Mouse (Mus musculus): Measurements from ENCODE around the gene Dazl.
"Not testable (repeated sequence)": the region's sequence is repeated elsewhere in the genome, so short reads cannot be mapped to it uniquely, and the experiment has no call there.

Gene Dazl

GRCm38 (mm10) chr17:50291485-50292200 lies 1.8 kb downstream of the Dazl start:
- peak; percentile 66 for DNase-seq (ENCODE audit: low read depth, low spot score)

DNA sequence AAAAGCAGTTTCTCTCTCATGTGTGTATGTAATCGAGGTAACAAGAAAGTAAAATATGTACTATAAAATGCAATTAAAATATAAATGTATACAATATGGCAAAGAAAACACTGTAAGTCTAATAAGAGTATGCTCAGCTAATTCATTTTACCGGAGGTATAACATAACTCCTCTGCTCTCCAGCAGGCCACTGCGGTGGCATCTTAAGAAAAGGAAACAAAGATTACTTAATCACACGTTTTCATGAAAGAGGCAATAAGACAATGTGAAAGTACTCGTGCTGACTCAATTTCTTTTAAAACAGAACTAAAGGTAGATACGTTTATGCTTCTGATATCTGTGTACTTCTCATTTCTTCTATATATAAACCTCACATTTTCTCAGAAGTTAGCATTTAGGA lies 8.6 kb downstream of the Dazl start:
- peak; percentile 29 for DNase-seq (ENCODE audit: low read depth, low spot score)

GRCm38 (mm10) chr17:50261615-50262014 lies 31.8 kb downstream of the Dazl start:
- DNase-seq (ENCODE audit: low read depth, low spot score): not testable (repeated sequence)

DNA sequence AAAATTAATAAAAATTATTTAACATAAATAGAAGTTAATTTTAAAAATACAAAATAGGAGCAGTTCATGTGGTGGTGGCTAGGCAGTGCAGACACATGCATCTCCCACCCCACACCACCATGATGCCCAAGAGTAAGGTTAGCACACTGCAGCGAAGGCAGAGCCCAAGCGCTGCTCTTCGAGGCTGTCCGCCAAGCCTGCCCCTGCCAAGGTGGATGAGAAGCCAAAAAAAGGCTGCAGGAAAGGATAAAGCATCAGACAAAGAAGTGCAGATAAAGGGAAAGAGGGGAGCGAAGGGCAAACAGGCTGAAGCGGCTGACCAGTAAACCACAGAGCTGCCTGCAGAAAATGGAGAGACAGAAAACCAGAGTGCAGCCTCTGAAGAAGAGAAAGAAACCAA lies 32.6 kb downstream of the Dazl start:
- DNase-seq (ENCODE audit: low read depth, low spot score): no peak

DNA sequence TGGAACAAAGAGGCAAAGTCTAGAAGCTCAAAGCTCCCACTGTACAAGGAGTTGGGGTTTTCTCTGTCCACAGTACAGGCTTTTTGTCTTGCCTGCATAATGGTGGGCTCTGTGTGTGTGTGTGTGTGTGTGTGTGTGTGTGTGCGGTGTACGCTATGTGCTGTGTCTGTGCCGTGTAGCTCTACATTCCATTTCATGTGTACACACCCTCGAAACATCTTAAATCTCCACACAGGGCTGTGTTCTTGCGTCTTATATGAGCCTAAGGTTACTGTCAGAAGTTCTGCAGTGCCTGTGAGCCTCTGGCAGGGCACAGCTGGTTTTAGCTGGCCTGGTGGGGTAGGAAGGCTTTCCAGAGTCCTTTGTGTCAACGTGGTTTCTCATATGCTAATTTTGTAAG lies 46.8 kb downstream of the Dazl start:
- DNase-seq (ENCODE audit: low read depth, low spot score): no peak

GRCm38 (mm10) chr17:50244675-50245074 lies 48.8 kb downstream of the Dazl start:
- DNase-seq (ENCODE audit: low read depth, low spot score): no peak

- DNase-seq (ENCODE audit: low read depth, low spot score): no peak
These were observed 50.1 kb downstream of the Dazl start for GRCm38 (mm10) chr17:50243326-50243725.

DNA sequence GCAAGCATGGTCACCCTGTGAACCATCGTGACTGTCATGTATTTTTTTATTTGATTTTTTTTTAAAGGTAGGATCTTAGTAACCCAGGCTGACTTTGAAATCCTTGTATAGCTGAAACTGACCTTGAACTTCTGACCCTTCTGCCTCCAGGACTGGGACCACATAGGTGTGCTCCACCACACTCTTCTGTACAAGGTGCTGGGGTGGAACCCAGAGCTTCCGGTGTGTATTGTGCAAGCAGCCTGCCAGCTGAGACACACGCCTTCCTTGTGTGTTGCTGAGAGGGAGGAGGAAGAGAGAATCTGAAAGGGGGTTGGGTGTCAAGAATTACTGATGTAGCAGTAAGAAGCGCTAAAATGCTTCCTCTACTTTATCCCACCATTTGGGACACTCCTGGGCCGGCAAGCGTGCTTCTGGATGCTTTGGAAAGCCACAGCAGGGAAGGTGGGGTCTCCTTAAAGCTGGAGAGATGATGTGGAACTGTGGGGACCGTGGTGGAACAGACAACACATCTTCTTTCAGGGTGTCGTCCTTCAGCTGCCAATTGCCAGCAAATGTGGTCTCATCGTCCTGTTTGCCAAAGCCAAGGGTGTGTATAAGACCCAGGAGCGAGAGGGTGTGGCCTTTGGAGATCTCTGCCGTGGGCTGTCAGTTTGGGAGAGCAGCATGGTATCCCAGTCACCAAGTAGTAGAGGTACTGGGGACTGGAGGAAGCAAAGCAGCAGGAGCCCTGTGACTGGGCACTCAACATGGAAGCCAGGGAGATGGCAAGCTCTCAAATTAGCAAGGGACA lies 55.4 kb downstream of the Dazl start:
- peak; percentile 44 for DNase-seq (ENCODE audit: low read depth, low spot score)

GRCm38 (mm10) chr17:50237436-50237709 lies 56.1 kb downstream of the Dazl start:
- DNase-seq (ENCODE audit: low read depth, low spot score): peak; percentile 76

DNA sequence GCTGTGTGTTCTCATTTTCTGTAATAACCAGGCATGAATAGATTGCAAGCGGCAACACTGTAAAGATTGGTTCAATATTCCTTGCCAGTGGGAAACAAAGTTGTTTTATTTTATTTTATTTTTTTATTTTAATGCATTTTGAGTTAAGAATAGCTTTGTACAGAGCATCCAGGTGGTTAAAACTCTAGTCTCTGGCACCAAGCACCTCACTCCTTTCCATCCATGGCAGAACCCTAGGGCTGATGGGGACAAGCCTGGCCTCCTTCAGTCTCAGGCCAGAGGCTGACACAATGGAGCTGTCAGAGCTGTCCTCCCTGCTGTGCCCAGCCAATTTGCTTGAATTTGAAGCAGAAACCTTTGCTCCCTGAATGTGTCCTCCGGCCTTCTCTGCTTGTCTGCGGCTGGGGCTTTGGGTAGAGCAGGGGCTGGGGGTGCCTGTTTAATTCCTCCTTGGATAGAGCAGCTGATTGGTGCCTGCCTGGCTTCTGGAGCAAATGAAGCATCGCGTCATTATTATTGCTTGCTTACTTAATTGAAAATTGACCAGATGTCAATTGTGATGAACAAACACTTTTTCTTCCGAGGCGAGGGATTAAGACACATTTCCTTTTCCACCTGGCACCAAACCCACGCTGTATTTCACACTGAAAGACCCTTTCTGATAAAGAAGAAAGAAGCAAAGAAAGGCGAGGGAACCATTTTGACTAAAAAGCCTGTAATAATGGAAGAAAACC lies 56.6 kb downstream of the Dazl start:
- DNase-seq (ENCODE audit: low read depth, low spot score): no peak

- DNase-seq (ENCODE audit: low read depth, low spot score): no peak
These were observed 57.3 kb downstream of the Dazl start for GRCm38 (mm10) chr17:50235943-50236701.

- DNase-seq (ENCODE audit: low read depth, low spot score): no peak
These were observed 59.5 kb downstream of the Dazl start for GRCm38 (mm10) chr17:50233956-50234355.

- no peak for DNase-seq (ENCODE audit: low read depth, low spot score)
These were observed 60.6 kb downstream of the Dazl start for GRCm38 (mm10) chr17:50232821-50233220.

DNA sequence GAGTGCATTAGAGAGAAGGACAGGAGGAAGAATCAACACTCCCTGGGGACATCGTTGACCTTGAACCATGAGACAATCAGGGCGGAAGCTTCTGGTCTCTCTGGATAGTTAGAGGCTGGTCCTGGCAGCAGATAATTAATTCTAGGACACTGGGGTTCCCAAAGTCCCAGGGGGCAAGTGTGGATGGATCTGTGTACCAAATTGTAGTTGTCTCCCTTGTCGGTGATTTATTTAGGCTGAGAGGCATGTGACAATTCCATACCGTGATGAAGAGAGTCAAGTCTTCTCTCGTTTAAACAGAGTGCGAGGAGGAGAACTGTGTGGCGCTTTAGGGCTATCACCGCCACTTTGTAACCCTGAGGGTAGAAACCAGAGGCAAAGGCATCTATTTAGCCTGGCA lies 62.2 kb downstream of the Dazl start:
- DNase-seq (ENCODE audit: low read depth, low spot score): no peak

DNA sequence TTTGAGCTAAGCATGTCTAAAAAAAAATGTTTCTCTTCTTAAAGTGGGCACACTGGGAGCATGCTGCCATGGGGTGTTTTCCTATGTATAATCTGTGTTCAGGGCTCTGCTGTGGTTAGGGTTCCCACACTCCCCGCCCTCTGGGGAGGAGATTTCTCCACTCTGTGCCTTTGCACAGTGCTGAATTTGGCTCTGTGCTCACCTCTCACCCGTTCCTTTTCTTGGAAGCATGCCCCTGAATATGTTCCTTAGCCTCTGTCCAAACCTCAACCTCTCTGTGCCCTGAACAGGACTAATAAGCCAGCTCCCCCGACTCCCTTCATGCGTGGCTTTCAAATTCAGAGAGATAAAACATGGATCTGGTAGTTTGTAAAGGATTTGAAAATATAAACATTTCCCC lies 63.9 kb downstream of the Dazl start:
- no peak for DNase-seq (ENCODE audit: low read depth, low spot score)
